Mouse (Mus musculus): ENCODE measurements around the gene R3hdm2. TPM values are rescaled to one million over a fixed set of nuclear protein-coding genes. Genes with fewer than 3 reads are reported as not detected.

The R3hdm2 gene
- polyA plus RNA-seq, 1 experiment from 2014 or later, result 18.3 TPM

- Histone ChIP-seq H3K4me1 (ENCODE audit: control insufficient read depth, insufficient read depth, low read length) (0 out of 2 replicates have a peak, but pooled peaks cover 4% of the 10 kb centered on the region), H3K27me3 (replicated peaks; ENCODE audit: control insufficient read depth, insufficient read depth, low read length) (no peaks in the 10 kb centered on the region), H3K36me3 (ENCODE audit: control insufficient read depth, insufficient read depth, low read length) (no peaks in the 10 kb centered on the region), H3K4me2 (ENCODE audit: low read depth, low read length) (no peak overlapping the region), H3K27ac (ENCODE audit: low read length) (no peak overlapping the region), H3K4me3 (ENCODE audit: low read length) (no peak overlapping the region), H3K9me3 (ENCODE audit: control insufficient read depth, low read length) (no peaks in the 10 kb centered on the region), H3K9ac (ENCODE audit: low read depth, low read length) (no peak overlapping the region)
- 67% methylated on average over 8 of the region's 8 CpGs for WGBS
- ATAC-seq, result no peak
Observed at GRCm38 (mm10) chr10:127351719-127352118, 28.4 kb upstream of the R3hdm2 start.

GRCm38 (mm10) chr10:127352187-127352586 lies 27.9 kb upstream of the R3hdm2 start:
- Histone ChIP-seq H3K36me3 (ENCODE audit: control insufficient read depth, insufficient read depth, low read length) (no peaks in the 10 kb centered on the region), H3K27me3 (replicated peaks; ENCODE audit: control insufficient read depth, insufficient read depth, low read length) (no peaks in the 10 kb centered on the region), H3K27ac (ENCODE audit: low read length) (no peak overlapping the region), H3K9me3 (ENCODE audit: control insufficient read depth, low read length) (no peaks in the 10 kb centered on the region), H3K4me2 (ENCODE audit: low read depth, low read length) (no peak overlapping the region), H3K9ac (ENCODE audit: low read depth, low read length) (no peak overlapping the region), H3K4me1 (ENCODE audit: control insufficient read depth, insufficient read depth, low read length) (0 out of 2 replicates have a peak, but pooled peaks cover 4% of the 10 kb centered on the region), H3K4me3 (ENCODE audit: low read length) (no peak overlapping the region)
- no peak for ATAC-seq
- 79% methylated on average over 9 of the region's 9 CpGs for WGBS

DNA sequence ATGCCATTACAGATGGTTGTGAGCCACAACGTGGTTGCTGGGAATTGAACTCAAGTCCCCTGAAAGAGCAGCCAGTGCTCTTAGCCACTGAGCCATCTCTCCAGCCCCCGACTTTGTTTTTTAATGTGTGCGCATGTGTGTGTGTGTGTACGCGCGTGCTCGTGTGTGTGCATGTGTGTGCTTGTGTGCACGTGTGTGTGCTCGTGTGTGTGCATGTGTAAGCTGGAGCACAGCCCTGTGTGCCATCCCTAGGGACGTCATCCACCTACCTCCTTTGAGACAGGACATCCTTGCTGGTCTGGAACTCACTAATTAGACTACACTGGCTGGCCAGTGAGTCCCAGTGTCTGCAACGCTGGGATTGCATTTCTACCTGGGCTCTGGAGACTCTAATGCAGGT lies 27.4 kb upstream of the R3hdm2 start:
- ATAC-seq, result no peak
- Histone ChIP-seq H3K27me3 (replicated peaks; ENCODE audit: control insufficient read depth, insufficient read depth, low read length) (no peaks in the 10 kb centered on the region), H3K4me1 (ENCODE audit: control insufficient read depth, insufficient read depth, low read length) (0 out of 2 replicates have a peak, but pooled peaks cover 4% of the 10 kb centered on the region), H3K36me3 (ENCODE audit: control insufficient read depth, insufficient read depth, low read length) (no peaks in the 10 kb centered on the region), H3K4me3 (ENCODE audit: low read length) (no peak overlapping the region), H3K9ac (ENCODE audit: low read depth, low read length) (no peak overlapping the region), H3K4me2 (ENCODE audit: low read depth, low read length) (no peak overlapping the region), H3K27ac (ENCODE audit: low read length) (no peak overlapping the region), H3K9me3 (ENCODE audit: control insufficient read depth, low read length) (no peaks in the 10 kb centered on the region)
- WGBS, result 88% methylated on average over 11 of the region's 11 CpGs

GRCm38 (mm10) chr10:127353909-127354895 lies 25.9 kb upstream of the R3hdm2 start, which contains the start of gene Inhbe:
Inhbe (minus strand) TSS chr10:127354411.
- H3K36me3 ChIP-seq (ENCODE audit: control insufficient read depth, insufficient read depth, low read length), result no peaks in the 10 kb centered on the region
- H3K27ac ChIP-seq (ENCODE audit: low read length), result no peak within 1 kb of the TSS
- no peak for ATAC-seq
- H3K27me3 ChIP-seq (replicated peaks; ENCODE audit: control insufficient read depth, insufficient read depth, low read length), result no peaks in the 10 kb centered on the region
- H3K9ac ChIP-seq (ENCODE audit: low read depth, low read length), result no peak within 1 kb of the TSS
- 80% methylated on average over 18 of the region's 18 CpGs for WGBS
- 0 out of 2 replicates have a peak, but pooled peaks cover 4% of the 10 kb centered on the region for H3K4me1 ChIP-seq (ENCODE audit: control insufficient read depth, insufficient read depth, low read length)
- no peak within 1 kb of the TSS for H3K4me2 ChIP-seq (ENCODE audit: low read depth, low read length)
- no peaks in the 10 kb centered on the region for H3K9me3 ChIP-seq (ENCODE audit: control insufficient read depth, low read length)
- H3K4me3 ChIP-seq (ENCODE audit: low read length), result no peak within 1 kb of the TSS

GRCm38 (mm10) chr10:127355336-127355735 lies 24.8 kb upstream of the R3hdm2 start:
- no peak overlapping the region for H3K9ac ChIP-seq (ENCODE audit: low read depth, low read length)
- no peaks in the 10 kb centered on the region for H3K27me3 ChIP-seq (replicated peaks; ENCODE audit: control insufficient read depth, insufficient read depth, low read length)
- H3K4me2 ChIP-seq (ENCODE audit: low read depth, low read length), result no peak overlapping the region
- 57% methylated on average over 10 of the region's 10 CpGs for WGBS
- no peak overlapping the region for H3K4me3 ChIP-seq (ENCODE audit: low read length)
- no peaks in the 10 kb centered on the region for H3K9me3 ChIP-seq (ENCODE audit: control insufficient read depth, low read length)
- no peaks in the 10 kb centered on the region for H3K36me3 ChIP-seq (ENCODE audit: control insufficient read depth, insufficient read depth, low read length)
- no peak for ATAC-seq
- H3K27ac ChIP-seq (ENCODE audit: low read length), result no peak overlapping the region
- H3K4me1 ChIP-seq (ENCODE audit: control insufficient read depth, insufficient read depth, low read length), result 0 out of 2 replicates have a peak, but pooled peaks cover 2% of the 10 kb centered on the region

DNA sequence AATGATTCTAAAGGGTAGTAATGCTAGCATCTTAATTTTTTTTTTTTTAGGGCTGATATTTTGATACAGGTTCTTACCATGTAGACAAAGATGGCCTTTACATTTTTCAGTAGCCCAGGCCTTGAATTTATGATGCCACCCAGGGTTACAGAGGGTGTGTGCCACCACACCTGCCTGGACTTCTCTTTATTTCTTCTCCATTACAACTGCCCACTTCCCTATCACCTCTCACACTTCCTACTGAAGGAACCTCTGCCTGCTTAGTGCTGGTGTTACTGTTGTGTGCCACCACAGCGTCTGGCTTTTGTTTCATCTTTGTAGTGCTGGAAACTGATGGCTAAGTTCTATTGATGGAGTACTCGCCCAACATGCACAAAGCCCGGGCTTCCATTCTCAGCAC lies 19.4 kb upstream of the R3hdm2 start:
- Histone ChIP-seq H3K4me2 (ENCODE audit: low read depth, low read length) (no peak overlapping the region), H3K4me3 (ENCODE audit: low read length) (no peak overlapping the region), H3K9me3 (ENCODE audit: control insufficient read depth, low read length) (no peaks in the 10 kb centered on the region), H3K36me3 (ENCODE audit: control insufficient read depth, insufficient read depth, low read length) (no peaks in the 10 kb centered on the region), H3K4me1 (ENCODE audit: control insufficient read depth, insufficient read depth, low read length) (no peaks in the 10 kb centered on the region), H3K27me3 (replicated peaks; ENCODE audit: control insufficient read depth, insufficient read depth, low read length) (no peaks in the 10 kb centered on the region), H3K9ac (ENCODE audit: low read depth, low read length) (no peak overlapping the region), H3K27ac (ENCODE audit: low read length) (no peak overlapping the region)
- no peak for ATAC-seq
- WGBS, result 85% methylated on average over 3 of the region's 3 CpGs

- 76% methylated on average over 5 of the region's 5 CpGs for WGBS
- no peak overlapping the region for H3K27ac ChIP-seq (ENCODE audit: low read length)
- no peak overlapping the region for H3K4me2 ChIP-seq (ENCODE audit: low read depth, low read length)
- ATAC-seq, result no peak
- no peak overlapping the region for H3K9ac ChIP-seq (ENCODE audit: low read depth, low read length)
- H3K9me3 ChIP-seq (ENCODE audit: control insufficient read depth, low read length), result no peaks in the 10 kb centered on the region
- H3K4me3 ChIP-seq (ENCODE audit: low read length), result no peak overlapping the region
- H3K4me1 ChIP-seq (ENCODE audit: control insufficient read depth, insufficient read depth, low read length), result no peaks in the 10 kb centered on the region
- no peaks in the 10 kb centered on the region for H3K27me3 ChIP-seq (replicated peaks; ENCODE audit: control insufficient read depth, insufficient read depth, low read length)
- H3K36me3 ChIP-seq (ENCODE audit: control insufficient read depth, insufficient read depth, low read length), result no peaks in the 10 kb centered on the region
Observed at GRCm38 (mm10) chr10:127367116-127367515, 13.0 kb upstream of the R3hdm2 start.

- Histone ChIP-seq H3K36me3 (ENCODE audit: control insufficient read depth, insufficient read depth, low read length) (no peaks in the 10 kb centered on the region), H3K9ac (ENCODE audit: low read depth, low read length) (no peak overlapping the region), H3K27me3 (replicated peaks; ENCODE audit: control insufficient read depth, insufficient read depth, low read length) (no peaks in the 10 kb centered on the region), H3K27ac (ENCODE audit: low read length) (no peak overlapping the region), H3K4me2 (ENCODE audit: low read depth, low read length) (no peak overlapping the region), H3K4me3 (ENCODE audit: low read length) (no peak overlapping the region), H3K4me1 (ENCODE audit: control insufficient read depth, insufficient read depth, low read length) (no peaks in the 10 kb centered on the region), H3K9me3 (ENCODE audit: control insufficient read depth, low read length) (no peaks in the 10 kb centered on the region)
- 58% methylated on average over 2 of the region's 2 CpGs for WGBS
- no peak for ATAC-seq
Observed at GRCm38 (mm10) chr10:127368273-127368672, 11.9 kb upstream of the R3hdm2 start.

DNA sequence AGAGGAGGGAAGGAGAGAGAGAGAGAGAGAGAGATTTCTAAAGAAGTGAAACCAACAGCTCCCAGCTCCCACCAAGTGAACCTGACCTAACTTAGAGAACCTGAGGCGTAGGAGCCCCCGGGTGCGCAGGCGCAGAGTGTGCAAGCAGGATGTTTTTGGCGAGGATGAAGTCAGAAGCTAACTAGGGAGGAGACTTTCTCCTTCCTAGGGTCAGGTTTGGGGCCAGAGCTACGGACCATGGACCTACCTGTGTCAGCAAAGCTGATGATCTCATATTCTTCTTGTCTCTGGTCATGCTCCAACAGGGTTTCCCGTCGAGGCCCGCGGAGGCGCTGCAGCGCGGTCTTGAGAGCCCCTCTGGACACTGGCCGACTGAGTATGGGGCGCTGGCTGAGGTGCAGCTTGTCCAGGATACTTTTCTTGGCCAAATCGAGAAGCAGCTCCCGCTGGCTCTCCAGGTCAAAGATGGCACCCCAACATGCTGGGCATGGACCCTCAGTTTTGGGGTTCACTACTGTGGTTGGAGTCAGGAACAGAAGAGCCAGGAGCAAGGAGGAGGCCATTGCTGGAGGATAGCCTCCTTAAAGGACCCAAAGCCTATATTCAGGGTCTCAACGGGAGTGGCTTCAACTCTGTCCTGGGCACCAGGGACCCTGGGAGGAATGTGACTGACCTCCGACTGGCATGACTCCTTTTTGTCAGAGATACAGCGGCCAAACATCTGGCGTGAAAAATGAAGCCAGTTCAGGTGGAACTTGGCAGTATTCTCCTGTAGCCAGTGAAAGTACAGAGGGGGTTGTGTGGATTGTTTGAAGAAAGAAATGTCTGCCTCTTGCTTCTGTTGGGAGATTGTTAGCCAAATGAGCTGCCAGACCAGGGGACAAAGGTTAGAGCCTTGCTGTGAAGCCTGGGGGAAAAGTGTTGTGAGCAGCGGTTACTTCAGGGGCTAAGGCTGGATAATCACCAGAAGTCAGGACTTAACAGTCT lies 10.0 kb upstream of the R3hdm2 start, which contains the start of gene Inhbc:
TSS of gene Inhbc (minus strand) at position 598 of the 987 bp plus-strand sequence.
- no peaks in the 10 kb centered on the region for H3K27me3 ChIP-seq (replicated peaks; ENCODE audit: control insufficient read depth, insufficient read depth, low read length)
- ATAC-seq, result no peak
- no peaks in the 10 kb centered on the region for H3K4me1 ChIP-seq (ENCODE audit: control insufficient read depth, insufficient read depth, low read length)
- WGBS, result 73% methylated on average over 22 of the region's 22 CpGs
- no peak within 1 kb of the TSS for H3K27ac ChIP-seq (ENCODE audit: low read length)
- no peak within 1 kb of the TSS for H3K4me3 ChIP-seq (ENCODE audit: low read length)
- H3K36me3 ChIP-seq (ENCODE audit: control insufficient read depth, insufficient read depth, low read length), result no peaks in the 10 kb centered on the region
- no peak within 1 kb of the TSS for H3K9ac ChIP-seq (ENCODE audit: low read depth, low read length)
- no peaks in the 10 kb centered on the region for H3K9me3 ChIP-seq (ENCODE audit: control insufficient read depth, low read length)
- no peak within 1 kb of the TSS for H3K4me2 ChIP-seq (ENCODE audit: low read depth, low read length)

Data from intestine, embryonic 16.5 days (tissue).